14 mouse cellular contexts compared by ENCODE assay signal in the genomic region with DNA sequence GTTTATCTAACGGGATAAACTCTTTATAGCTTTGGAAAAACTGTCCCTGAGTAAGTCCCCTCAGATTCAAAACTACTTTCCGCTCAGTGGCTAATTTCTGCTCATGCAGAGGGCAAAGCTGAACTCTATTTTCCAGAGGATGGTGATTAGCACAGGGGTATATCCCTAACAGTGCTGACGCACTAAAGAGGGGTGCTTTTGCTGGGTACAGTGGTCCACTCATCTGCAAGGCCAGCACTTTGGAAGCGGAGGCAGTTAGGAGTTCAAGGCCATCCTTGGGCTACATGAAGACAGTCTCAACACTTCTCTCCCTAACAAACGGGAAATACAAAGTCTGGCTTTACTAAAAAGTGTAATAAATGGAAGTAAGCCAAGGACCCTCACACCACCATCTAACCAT.
"Had no signal": no experiment of that assay in that cellular context is flagged by ENCODE, and none has a peak within 500 bp of the region (broad histone marks: within the 10 kb centered on the region; RNA-seq: fewer than 3 reads in every experiment).

No protein-coding gene starts in this region.

- H3K36me3 ChIP-seq: liver, embryonic 15.5 days; midbrain, embryonic 12.5 days; neural tube, embryonic 12.5 days; stomach, embryonic 15.5 days had no signal

- H3K27ac ChIP-seq: liver, embryonic 15.5 days; midbrain, embryonic 12.5 days; neural tube, embryonic 12.5 days; stomach, embryonic 15.5 days; stomach, postnatal 0 days had no signal

- H3K27me3 ChIP-seq: liver, embryonic 15.5 days; midbrain, embryonic 12.5 days; neural tube, embryonic 12.5 days; stomach, embryonic 15.5 days had no signal

- DNase-seq: lung, adult 18-20 months; lung, embryonic 14.5 days; lung, postnatal 10 days; lung, postnatal 4 days; midbrain, embryonic 14.5 days; right cerebral cortex, postnatal 14 days; thymus, adult 2 months; thymus, postnatal 25 days; thymus, postnatal 4 days had no signal

- H3K9ac ChIP-seq: liver, embryonic 15.5 days; lung, embryonic 14.5 days; midbrain, embryonic 12.5 days; neural tube, embryonic 12.5 days; stomach, embryonic 15.5 days had no signal

- H3K4me3 ChIP-seq: liver, embryonic 15.5 days; midbrain, embryonic 12.5 days; neural tube, embryonic 12.5 days; stomach, embryonic 15.5 days had no signal

- H3K4me1 ChIP-seq: midbrain, embryonic 12.5 days; neural tube, embryonic 12.5 days; stomach, embryonic 15.5 days had no signal

- H3K9me3 ChIP-seq: liver, embryonic 15.5 days; midbrain, embryonic 12.5 days; neural tube, embryonic 12.5 days; stomach, embryonic 15.5 days had no signal

- H3K4me2 ChIP-seq: liver, embryonic 15.5 days; lung, embryonic 14.5 days; midbrain, embryonic 12.5 days; neural tube, embryonic 12.5 days; stomach, embryonic 15.5 days had no signal
